Mouse (Mus musculus): ENCODE measurements around the gene Cap2.

Cap2 gene

GRCm38 (mm10) chr13:46640608-46641468 lies 139.2 kb downstream of the Cap2 start:
- no peak for DNase-seq

- no peak for DNase-seq
These were observed 140.7 kb downstream of the Cap2 start for GRCm38 (mm10) chr13:46642318-46642717.

- no peak for DNase-seq
These were observed 142.5 kb downstream of the Cap2 start for GRCm38 (mm10) chr13:46644175-46644574.

- DNase-seq, result no peak
These were observed 143.8 kb downstream of the Cap2 start for GRCm38 (mm10) chr13:46645476-46645875.

DNA sequence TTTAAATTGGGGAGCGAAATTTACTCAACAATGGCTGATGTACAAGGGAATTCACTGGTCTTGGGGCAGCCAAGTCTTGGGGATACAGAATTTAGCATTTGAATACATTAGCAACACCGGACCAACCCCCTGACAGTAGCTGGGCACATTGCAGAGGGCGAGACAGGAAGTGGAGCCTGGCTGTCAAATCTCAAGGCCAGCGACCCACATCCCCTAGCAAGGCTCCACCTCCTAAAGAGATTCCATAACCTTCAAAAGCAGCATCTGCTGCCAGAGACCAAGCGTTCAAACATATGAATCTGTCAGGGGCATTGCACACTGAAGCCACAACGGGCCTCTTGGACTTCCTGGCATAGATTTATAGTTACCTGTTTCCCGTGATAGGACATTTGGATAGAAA lies 150.2 kb downstream of the Cap2 start:
- DNase-seq, result no peak

GRCm38 (mm10) chr13:46652671-46653070 lies 151.0 kb downstream of the Cap2 start:
- no peak for DNase-seq

GRCm38 (mm10) chr13:46653671-46654070 lies 152.0 kb downstream of the Cap2 start:
- no peak for DNase-seq

DNA sequence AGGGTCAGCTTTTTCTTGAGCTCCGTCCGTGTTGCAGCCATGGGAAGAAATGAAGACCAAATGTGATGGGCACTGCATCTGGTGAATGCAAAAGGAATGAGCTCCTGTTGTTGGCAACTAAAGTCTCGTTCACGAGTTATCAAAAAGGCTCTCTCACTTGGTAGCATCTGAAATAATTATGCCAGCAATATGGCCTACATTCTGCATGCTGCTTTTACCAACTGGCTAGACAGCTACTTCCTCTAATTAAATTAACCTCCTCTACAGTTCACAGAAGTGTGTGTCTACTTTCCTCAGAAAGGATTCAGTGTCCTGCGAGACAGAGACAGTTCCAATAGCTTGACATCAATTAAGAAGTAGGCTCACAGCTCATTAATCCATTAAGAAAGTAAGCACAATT lies 152.9 kb downstream of the Cap2 start:
- DNase-seq, result no peak

DNA sequence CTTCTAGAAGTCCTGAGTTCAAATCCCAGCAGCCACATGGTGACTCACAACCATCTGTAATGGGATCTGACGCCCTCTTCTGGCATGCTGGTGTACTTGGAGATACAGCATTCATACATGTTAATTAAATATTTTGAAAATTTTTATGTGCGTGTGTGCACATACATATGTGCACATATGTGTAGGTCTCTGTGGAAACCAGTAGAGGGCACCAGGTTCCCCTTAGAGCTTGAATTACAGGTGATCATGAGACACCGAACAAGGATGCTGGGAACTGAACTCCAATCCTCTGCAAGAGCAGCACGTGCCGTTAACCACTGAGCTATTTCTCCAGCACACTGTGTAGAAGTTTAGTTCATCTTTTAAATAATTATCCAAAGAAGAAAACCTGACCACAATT lies 157.6 kb downstream of the Cap2 start:
- DNase-seq, result no peak

- DNase-seq, result peak; percentile 54
These were observed 161.9 kb downstream of the Cap2 start for GRCm38 (mm10) chr13:46663461-46663964.

GRCm38 (mm10) chr13:46669048-46669619 lies 167.5 kb downstream of the Cap2 start, which contains the start of gene Fam8a1:
Gene Fam8a1 (plus strand): TSS chr13:46669522.
- peak; percentile 93 for DNase-seq

DNA sequence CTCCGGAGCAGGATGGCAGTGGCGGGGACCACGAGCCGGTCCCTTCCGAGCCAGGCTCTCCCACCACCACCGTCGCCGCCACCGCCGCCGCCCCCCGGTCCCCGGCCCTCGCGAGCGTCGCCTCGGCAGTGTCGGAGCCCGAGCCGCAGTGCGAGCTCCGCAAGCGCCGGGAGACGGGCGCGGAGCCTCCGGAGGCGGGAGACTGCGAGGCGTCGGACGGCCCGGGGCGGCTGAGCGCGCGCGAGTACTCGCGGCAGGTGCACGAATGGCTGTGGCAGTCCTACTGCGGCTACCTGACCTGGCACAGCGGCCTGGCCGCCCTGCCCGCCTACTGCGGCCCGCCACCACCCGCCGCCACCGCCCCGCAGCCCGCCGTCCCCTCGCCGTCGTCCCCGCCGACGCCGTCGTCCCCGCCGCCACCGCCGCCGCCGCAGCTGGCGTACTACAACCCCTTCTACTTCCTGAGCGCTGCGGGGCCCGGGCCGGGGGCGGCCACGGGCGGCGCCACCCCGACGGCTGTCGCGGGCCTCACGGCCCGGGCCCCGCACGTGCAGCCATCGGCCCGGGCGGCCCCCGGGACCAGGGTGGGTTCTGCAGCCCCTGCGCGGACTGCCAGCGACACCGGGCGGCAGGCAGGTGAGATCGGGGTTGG lies 168.1 kb downstream of the Cap2 start:
- peak; percentile 41 for DNase-seq

GRCm38 (mm10) chr13:46670514-46670913 lies 168.9 kb downstream of the Cap2 start:
- no peak for DNase-seq

- DNase-seq, result no peak
These were observed 173.0 kb downstream of the Cap2 start for GRCm38 (mm10) chr13:46674601-46675000.

DNA sequence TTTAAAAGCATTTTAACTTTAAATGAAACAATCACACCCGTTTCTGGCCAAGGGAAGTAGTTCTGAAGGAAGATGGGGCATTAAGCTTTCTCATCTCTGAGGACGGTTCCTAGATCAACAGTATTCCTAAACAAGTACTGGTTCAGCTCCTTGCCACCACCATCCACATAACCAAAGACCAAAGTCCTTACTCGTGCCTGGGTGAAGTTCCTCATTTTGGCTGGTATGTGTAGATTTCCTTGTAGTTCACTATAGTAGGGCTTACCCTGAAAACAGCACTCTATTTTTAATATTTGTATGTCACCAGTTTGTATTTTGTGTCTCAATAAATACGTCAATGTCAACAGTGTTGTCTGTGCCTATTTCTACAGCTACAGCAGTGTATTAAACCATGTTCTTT lies 176.1 kb downstream of the Cap2 start:
- DNase-seq, result no peak

- no peak for DNase-seq
These were observed 181.3 kb downstream of the Cap2 start for GRCm38 (mm10) chr13:46682921-46683320.

DNA sequence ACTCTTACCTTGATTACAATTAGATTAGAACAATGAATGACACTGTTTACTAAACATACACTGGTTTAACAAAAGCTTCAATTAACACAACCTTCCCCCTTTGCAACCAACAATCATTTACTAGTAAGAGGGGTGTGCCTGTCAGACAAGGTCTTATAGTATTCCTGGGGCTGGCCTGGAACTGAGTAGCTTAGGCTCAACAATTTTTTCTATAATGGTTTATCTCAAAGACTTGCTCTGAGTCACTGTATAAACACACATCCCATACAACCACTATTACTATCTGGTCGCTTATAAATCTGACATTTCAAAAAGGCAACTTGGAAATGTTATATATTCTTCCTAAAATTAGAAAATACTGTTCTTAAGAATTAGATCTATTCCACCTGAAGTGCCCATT lies 181.7 kb downstream of the Cap2 start:
- no peak for DNase-seq

DNA sequence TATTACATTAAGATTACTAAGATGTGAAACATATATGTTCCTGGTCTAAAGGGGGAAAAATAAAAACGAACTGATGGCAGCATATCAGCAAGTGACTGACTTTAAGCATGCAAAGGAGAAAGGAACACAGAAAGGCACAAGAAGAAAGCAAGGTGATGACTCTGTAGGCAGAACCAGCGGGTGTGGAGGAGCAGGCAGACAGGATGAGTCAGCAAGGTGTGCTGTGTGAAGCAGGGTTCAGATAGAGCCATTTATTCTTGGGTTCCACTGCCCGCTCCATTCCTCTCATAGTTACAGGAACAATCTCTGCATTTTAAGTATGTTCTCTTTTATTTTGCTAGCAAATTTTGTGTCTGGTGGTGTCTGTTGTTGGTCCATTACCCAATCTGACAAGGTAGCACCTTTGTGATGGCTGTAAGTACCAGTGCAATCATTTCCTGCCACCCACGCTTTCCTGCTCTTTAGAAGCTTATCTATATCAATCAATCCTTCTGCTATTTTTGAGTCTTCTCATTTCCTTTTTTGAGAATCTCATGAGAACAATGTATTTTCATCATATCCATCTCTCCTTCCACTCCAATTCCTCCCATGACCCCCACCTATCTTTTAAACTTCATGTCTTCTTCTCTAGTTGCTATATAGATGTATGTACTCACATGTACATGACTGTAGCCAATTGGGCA lies 189.1 kb downstream of the Cap2 start:
- DNase-seq, result no peak

DNA sequence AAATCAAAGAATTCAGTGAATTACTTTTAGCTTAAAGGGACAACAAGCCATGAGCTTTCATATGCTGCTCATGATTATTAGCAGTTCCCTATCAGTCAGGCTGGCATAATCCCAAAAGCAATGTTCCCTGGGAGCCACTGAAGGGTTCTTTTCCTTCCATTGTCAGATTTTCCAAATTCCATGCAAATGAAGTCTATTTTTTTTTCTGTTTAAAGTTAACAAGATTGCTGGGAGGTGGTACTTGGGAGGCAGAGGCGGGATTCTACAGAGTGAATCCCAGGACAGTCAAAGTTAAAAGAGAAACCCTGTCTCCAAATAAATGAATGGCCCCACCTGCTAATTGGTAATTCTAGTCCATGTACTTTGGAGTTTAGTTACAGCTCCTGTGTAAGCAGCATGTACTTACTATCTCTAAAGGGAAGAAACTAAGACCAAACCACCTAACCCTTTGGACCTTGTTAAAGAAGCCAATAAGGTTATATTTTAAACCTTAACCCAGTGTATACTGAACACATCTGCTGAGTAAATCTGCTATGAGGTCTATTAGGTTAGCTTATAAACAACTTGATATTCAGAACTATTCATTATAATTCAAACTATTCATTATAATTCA lies 193.8 kb downstream of the Cap2 start:
- no peak for DNase-seq

- no peak for DNase-seq
These were observed 194.3 kb downstream of the Cap2 start for GRCm38 (mm10) chr13:46695932-46696331.

- no peak for DNase-seq
These were observed 195.1 kb downstream of the Cap2 start for GRCm38 (mm10) chr13:46696788-46697187.

DNA sequence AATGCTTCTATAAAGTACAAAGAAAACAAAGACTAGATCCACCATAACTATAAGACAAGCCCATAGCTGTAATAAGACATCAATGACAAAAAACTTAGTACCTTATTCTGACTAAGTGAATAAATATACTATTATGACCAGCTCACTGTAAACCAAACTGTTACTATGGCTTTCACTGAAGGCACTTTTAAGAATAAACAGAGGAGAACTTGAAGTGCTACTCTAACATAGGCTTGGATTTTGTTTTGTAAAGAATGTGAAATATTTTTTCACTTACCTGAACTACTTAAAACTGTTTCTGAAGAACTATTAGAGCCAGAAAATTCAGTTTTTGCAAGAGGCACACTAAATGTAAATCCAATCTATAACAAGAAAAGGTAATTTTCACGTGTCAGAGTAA lies 197.7 kb downstream of the Cap2 start:
- no peak for DNase-seq
